Mouse (Mus musculus) liver, adult 2 months (tissue): ENCODE data around the gene Wdr64.

Experiments used
- CTCF ChIP-seq: fragments of 200-500 bp; IDR thresholded peaks from 2 replicates; pipeline ENCODE4 v1.5.1; 2011; ENCODE audit warnings: low read depth, low read length, control low read depth
- POLR2A ChIP-seq: fragments of 200-500 bp; IDR thresholded peaks from 2 replicates; pipeline ENCODE4 v1.6.1; 2011; ENCODE audit warnings: low read length, control low read depth; ENCODE audit not compliant: insufficient read depth; ENCODE audit errors: extremely low read depth

GRCm38 (mm10) chr1:175648615-175649014 is 49.8 kb upstream of the Wdr64 start:
- TF ChIP-seq CTCF (no peak), POLR2A (no peak)
